Mouse (Mus musculus): ENCODE results near the gene Zfp385c. TPM values are rescaled to one million over a fixed set of nuclear protein-coding genes. Genes with fewer than 3 reads are reported as not detected.

The Zfp385c gene
- total and polyA plus RNA-seq, 3 experiments = 0.12 to 0.15 TPM; not detected in 1

GRCm38 (mm10) chr11:100693154-100693553, 899 bp upstream of the Zfp385c start:
- Histone ChIP-seq H3K9ac (ENCODE audit: control insufficient read depth, low read depth, low read length, poor library complexity, severe bottlenecking) (no peak overlapping the region), H3K27ac (ENCODE audit: control insufficient read depth, low read depth, low read length) (no peak overlapping the region), H3K4me3 (ENCODE audit: control insufficient read depth in 1 of 2, insufficient read depth in 1 of 2, low read depth in 2 of 2, low read length in 2 of 2) (no peak overlapping the region), H3K79me2 (ENCODE audit: control insufficient read depth, insufficient read depth, low read length, poor library complexity) (no peaks in the 10 kb centered on the region), H3K9me3 (replicated peaks; ENCODE audit: insufficient read depth, low read length) (no peaks in the 10 kb centered on the region), H3K27me3 (ENCODE audit: control insufficient read depth in 1 of 2, insufficient read depth in 2 of 2, low read length in 2 of 2) (no peaks in the 10 kb centered on the region; a peak in 1 of 4 replicates), H3K36me3 (ENCODE audit: control insufficient read depth in 1 of 2, insufficient read depth in 2 of 2, low read length in 2 of 2) (no peaks in the 10 kb centered on the region), H3K4me1 (ENCODE audit: control insufficient read depth in 1 of 2, insufficient read depth in 2 of 2, low read length in 2 of 2) (peaks cover 2 to 8% of the 10 kb centered on the region in 2 experiments; a peak in 2 of 4 replicates)
- no peak for DNase-seq (ENCODE audit: low read depth, low spot score)
- TF ChIP-seq USF2 (IDR thresholded peaks at IDR 0.05; ENCODE audit: borderline replicate concordance in 1 of 2, insufficient read depth in 1 of 2, low read depth in 1 of 2, low read length in 2 of 2) (no peak), MAFK (IDR thresholded peaks at IDR 0.05; ENCODE audit: borderline replicate concordance, low read depth, low read length) (no peak), SMC3 (IDR thresholded peaks at IDR 0.05; ENCODE audit: low read depth, low read length) (no peak), POLR2AphosphoS5 (IDR thresholded peaks at IDR 0.05; ENCODE audit: borderline replicate concordance, low read depth, low read length) (no peak), E2F4 (IDR thresholded peaks at IDR 0.05; ENCODE audit: borderline replicate concordance, low read depth, low read length) (no peak), ELF1 (IDR thresholded peaks at IDR 0.05; ENCODE audit: low read depth, low read length) (no peak), NRF1 (IDR thresholded peaks at IDR 0.05; ENCODE audit: insufficient read depth, low read depth, low read length, poor library complexity, severe bottlenecking) (no peak)

- no peaks in the 10 kb centered on the region; a peak in 1 of 4 replicates for H3K27me3 ChIP-seq (ENCODE audit: control insufficient read depth in 1 of 2, insufficient read depth in 2 of 2, low read length in 2 of 2)
- no peak overlapping the region for H3K9ac ChIP-seq (ENCODE audit: control insufficient read depth, low read depth, low read length, poor library complexity, severe bottlenecking)
- no peak overlapping the region for H3K4me3 ChIP-seq (ENCODE audit: control insufficient read depth in 1 of 2, insufficient read depth in 1 of 2, low read depth in 2 of 2, low read length in 2 of 2)
- H3K4me1 ChIP-seq (ENCODE audit: control insufficient read depth in 1 of 2, insufficient read depth in 2 of 2, low read length in 2 of 2) = peaks cover 2 to 8% of the 10 kb centered on the region in 2 experiments; a peak in 2 of 4 replicates
- TF ChIP-seq MYC (IDR thresholded peaks at IDR 0.05; ENCODE audit: low read depth, low read length) (no peak), MAX (IDR thresholded peaks at IDR 0.05; ENCODE audit: low read length) (no peak), MYB (IDR thresholded peaks at IDR 0.05; ENCODE audit: low read depth, low read length) (no peak), CHD1 (IDR thresholded peaks at IDR 0.05; ENCODE audit: low read depth, low read length) (no peak)
- no peaks in the 10 kb centered on the region for H3K36me3 ChIP-seq (ENCODE audit: control insufficient read depth in 1 of 2, insufficient read depth in 2 of 2, low read length in 2 of 2)
- no peak overlapping the region for H3K27ac ChIP-seq (ENCODE audit: control insufficient read depth, low read depth, low read length)
- H3K9me3 ChIP-seq (replicated peaks; ENCODE audit: insufficient read depth, low read length) = no peaks in the 10 kb centered on the region
- H3K79me2 ChIP-seq (ENCODE audit: control insufficient read depth, insufficient read depth, low read length, poor library complexity) = no peaks in the 10 kb centered on the region
- DNase-seq (ENCODE audit: low read depth, low spot score) = no peak
Measured at GRCm38 (mm10) chr11:100690389-100690788, 1.9 kb downstream of the Zfp385c start.

- no peaks in the 10 kb centered on the region for H3K36me3 ChIP-seq (ENCODE audit: control insufficient read depth in 1 of 2, insufficient read depth in 2 of 2, low read length in 2 of 2)
- H3K27me3 ChIP-seq (ENCODE audit: control insufficient read depth in 1 of 2, insufficient read depth in 2 of 2, low read length in 2 of 2) = peaks cover 3 to 13% of the 10 kb centered on the region in 2 experiments; a peak in 3 of 4 replicates
- H3K79me2 ChIP-seq (ENCODE audit: control insufficient read depth, insufficient read depth, low read length, poor library complexity) = no peaks in the 10 kb centered on the region
- H3K4me1 ChIP-seq (ENCODE audit: control insufficient read depth in 1 of 2, insufficient read depth in 2 of 2, low read length in 2 of 2) = peaks cover 2 to 8% of the 10 kb centered on the region in 2 experiments; a peak in 2 of 4 replicates
- no peak overlapping the region for H3K9ac ChIP-seq (ENCODE audit: control insufficient read depth, low read depth, low read length, poor library complexity, severe bottlenecking)
- DNase-seq (ENCODE audit: low read depth, low spot score) = no peak
- H3K27ac ChIP-seq (ENCODE audit: control insufficient read depth, low read depth, low read length) = no peak overlapping the region
- H3K4me3 ChIP-seq (ENCODE audit: control insufficient read depth in 1 of 2, insufficient read depth in 1 of 2, low read depth in 2 of 2, low read length in 2 of 2) = no peak overlapping the region
- H3K9me3 ChIP-seq (replicated peaks; ENCODE audit: insufficient read depth, low read length) = no peaks in the 10 kb centered on the region
- no peak for TF ChIP-seq JUND (IDR thresholded peaks at IDR 0.05; ENCODE audit: low read depth, low read length)
- TF ChIP-seq GABPA (IDR thresholded peaks at IDR 0.05; ENCODE audit: low read depth, low read length) = no peak
- TF ChIP-seq MEF2A (IDR thresholded peaks at IDR 0.05; ENCODE audit: extremely low read depth, insufficient replicate concordance, low read depth, low read length, poor library complexity, severe bottlenecking) = no peak
- TF ChIP-seq KAT2A (conservative IDR thresholded peaks at IDR 0.05; ENCODE audit: low read depth, low read length) = no peak
- TF ChIP-seq ETS1 (IDR thresholded peaks at IDR 0.05; ENCODE audit: low read depth, low read length) = no peak
- no peak for TF ChIP-seq RAD21 (IDR thresholded peaks at IDR 0.05; ENCODE audit: low read depth, low read length)
- TF ChIP-seq POLR2AphosphoS5 (IDR thresholded peaks at IDR 0.05; ENCODE audit: borderline replicate concordance, low read depth, low read length) = no peak
- no peak for TF ChIP-seq MAZ (IDR thresholded peaks at IDR 0.05; ENCODE audit: low read depth, low read length)
- TF ChIP-seq USF1 (IDR thresholded peaks at IDR 0.05; ENCODE audit: low read depth, low read length) = no peak
- no peak for TF ChIP-seq NRF1 (IDR thresholded peaks at IDR 0.05; ENCODE audit: insufficient read depth, low read depth, low read length, poor library complexity, severe bottlenecking)
- TF ChIP-seq TAL1 (IDR thresholded peaks at IDR 0.05; ENCODE audit: low read length) = no peak
- no peak for TF ChIP-seq BHLHE40 (IDR thresholded peaks at IDR 0.05; ENCODE audit: borderline replicate concordance, low read depth, low read length)
- no peak for TF ChIP-seq POLR2AphosphoS2 (IDR thresholded peaks at IDR 0.05; ENCODE audit: low read length)
- no peak for TF ChIP-seq HCFC1 (IDR thresholded peaks at IDR 0.05; ENCODE audit: low read depth, low read length)
- TF ChIP-seq ZC3H11A (IDR thresholded peaks at IDR 0.05; ENCODE audit: low read depth, low read length) = no peak
- TF ChIP-seq MAFK (IDR thresholded peaks at IDR 0.05; ENCODE audit: borderline replicate concordance, low read depth, low read length) = no peak
- no peak for TF ChIP-seq CTCF (IDR thresholded peaks at IDR 0.05 in 2 of 3, conservative IDR thresholded peaks at IDR 0.05 in 1 of 3; ENCODE audit: control insufficient read depth in 1 of 3, insufficient read depth in 1 of 3, low read depth in 2 of 3, low read length in 3 of 3, poor library complexity in 1 of 3, severe bottlenecking in 1 of 3)
Measured at GRCm38 (mm10) chr11:100688443-100688842, 3.8 kb downstream of the Zfp385c start.

Data from MEL (cell line).